Mouse (Mus musculus) urinary bladder, adult 18-20 months (tissue): ENCODE data around the gene Tspo.

Experiments used
- DNase-seq, 2 experiments: peaks; one replicate each; pipeline ENCODE4 v3.0.0; 2022; ENCODE audit warnings: low spot score in 2 of 2, mixed read lengths in 2 of 2

Gene Tspo

DNA sequence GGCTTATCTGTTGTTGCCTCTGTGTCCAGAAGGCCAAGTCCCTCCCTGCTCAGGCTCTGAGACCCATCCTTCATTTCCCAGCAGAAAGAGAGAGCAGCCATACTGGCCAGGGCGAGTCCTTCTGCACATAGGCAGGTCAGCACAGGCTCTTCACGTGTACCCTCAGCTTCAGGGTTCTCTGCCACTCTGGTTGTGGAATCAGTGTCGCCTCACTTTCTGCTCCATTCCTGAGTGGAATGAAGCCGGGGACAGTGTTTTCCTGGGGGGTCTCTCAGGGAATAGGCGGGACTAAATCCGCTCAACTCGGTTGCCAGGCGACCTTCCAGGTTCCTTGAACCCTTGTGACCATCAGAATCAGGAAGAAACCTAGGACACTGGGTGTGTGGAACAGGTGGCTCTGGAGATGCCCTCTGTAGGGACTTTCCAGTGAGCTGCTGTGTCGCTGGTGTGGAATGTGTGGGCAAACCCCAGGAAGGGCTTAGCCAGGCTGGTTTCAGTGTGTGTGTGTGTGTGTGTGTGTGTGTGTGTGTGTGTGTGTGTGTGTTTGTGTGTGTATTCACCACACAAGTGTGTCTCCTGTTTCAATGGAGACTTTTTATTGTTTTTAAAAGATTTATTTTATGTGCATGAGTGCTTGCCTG, 21.6 kb upstream of the Tspo start:
- peak in 1 of 2 experiments; percentile 27 for DNase-seq

- no peak for DNase-seq
These were observed 17.4 kb upstream of the Tspo start for GRCm38 (mm10) chr15:83546029-83546428.

DNA sequence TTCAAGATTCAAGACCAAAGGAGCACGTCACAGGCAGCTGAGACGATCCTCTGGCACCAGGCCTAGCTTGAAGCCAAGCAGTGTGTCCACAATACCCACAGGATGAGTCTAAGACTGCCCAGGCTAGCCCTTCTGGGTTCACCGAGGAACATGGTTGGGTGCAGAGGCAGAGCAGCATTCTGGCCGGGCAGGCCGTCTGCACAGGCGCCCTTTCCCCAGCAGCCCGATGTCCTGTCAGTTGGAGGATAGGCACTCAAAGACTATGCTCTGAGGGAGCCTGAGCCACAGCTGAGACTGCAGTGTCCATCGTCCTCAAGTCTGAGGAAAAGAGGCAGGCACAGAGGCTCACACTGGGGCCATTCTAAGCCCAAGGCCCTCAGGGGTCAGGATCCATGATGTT, 16.2 kb upstream of the Tspo start:
- no peak for DNase-seq

GRCm38 (mm10) chr15:83550137-83550536, 13.3 kb upstream of the Tspo start:
- no peak for DNase-seq

- no peak for DNase-seq
These were observed 9.6 kb upstream of the Tspo start for GRCm38 (mm10) chr15:83553831-83554230.

DNA sequence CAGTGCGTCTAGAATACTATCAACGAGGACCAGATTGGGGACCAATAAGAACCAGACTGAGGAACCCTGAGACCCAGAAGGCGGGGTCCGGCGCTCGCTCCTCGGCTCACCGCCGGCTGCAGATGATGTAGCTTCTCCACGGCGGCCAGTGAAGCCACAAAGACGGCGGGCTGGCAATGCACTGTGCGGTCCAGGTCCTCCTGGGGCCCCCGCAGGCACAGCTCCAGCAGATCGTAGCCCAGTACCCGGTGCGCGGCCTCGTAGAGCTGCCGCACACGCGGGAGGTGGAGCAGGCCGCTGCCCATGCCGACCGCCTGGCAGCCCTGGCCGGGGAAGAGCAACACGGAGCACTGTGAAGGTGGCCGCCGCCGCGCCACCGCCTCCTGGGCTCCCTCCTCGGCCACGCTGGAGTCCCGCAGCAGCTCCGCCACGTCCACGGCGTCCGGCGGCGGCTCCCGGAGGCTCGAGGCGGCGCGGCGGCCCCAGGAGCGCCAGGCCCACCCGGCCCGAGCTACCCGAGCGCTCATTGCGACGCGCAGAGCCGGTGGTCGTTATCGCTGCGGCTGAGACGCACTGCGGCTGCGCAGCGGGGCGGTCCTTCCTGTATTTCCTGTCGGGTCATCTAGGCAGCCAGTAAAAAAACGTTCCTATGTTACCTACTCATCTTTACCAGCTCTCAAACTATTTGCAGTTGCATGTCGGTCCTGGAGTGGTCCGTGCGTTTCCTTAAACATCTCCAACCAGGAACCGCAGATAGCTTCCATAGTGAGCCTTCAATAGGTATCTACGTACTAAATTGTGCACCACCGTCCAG, 8.0 kb upstream of the Tspo start:
- DNase-seq: peak; percentile 72 to 77

GRCm38 (mm10) chr15:83560941-83561477, 2.4 kb upstream of the Tspo start:
- no peak for DNase-seq

DNA sequence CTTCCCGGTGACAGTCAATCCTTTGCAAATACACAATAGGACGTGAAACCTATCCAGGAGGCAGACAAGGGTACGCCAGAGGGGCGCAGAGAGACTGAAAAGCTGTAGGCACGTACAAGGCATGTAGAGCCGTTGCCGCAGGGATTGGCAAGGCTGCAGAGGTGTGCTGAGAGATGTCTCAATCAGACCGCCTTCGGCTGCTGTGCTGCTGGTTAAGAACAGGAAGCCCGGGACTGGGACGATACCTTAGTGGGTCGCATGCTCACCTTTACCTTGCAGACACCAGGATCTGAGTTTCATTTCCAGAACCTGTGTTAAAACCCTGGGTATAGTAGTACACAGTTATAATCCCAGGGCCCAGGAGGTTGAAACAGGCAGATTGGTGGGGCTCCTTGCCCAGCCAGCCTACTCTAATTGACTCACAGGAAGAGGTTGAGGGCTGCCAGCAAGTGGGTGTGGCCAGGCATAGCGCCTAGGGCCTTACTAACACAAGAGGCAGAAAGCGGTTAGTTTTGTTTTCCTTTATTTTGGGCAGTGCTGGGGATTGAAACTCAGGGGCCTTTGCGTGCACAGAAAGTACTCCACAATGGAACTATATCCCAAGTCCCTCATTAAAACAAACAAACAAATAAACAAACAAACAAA, 644 bp upstream of the Tspo start:
- peak; percentile 56 to 87 for DNase-seq

GRCm38 (mm10) chr15:83563857-83564651, 662 bp downstream of the Tspo start:
- DNase-seq: peak; percentile 37 to 55

- peak in 1 of 2 experiments; percentile 76 for DNase-seq
These were observed 2.0 kb downstream of the Tspo start for GRCm38 (mm10) chr15:83565434-83565833.

DNA sequence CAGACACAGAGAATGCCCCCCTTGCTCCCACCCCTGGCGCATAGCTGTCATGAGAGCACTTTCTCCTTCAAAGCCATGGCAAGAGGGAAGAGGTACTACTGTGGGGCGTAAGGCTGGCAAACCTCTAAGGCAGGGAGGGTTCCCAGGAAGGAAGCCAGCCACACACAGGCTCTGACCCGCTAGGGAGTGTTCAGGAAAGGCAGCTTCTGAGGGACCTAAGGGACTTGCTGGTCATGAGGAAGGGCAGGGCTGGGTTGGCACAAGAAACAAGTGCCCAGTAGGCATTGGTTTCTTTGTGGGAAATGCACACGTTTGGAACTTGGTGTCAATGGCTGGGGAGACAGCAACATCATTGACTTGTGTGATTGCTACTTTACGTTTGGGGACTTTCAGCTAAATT, 2.6 kb downstream of the Tspo start:
- DNase-seq: no peak

GRCm38 (mm10) chr15:83567728-83568127, 4.3 kb downstream of the Tspo start:
- DNase-seq: no peak

DNA sequence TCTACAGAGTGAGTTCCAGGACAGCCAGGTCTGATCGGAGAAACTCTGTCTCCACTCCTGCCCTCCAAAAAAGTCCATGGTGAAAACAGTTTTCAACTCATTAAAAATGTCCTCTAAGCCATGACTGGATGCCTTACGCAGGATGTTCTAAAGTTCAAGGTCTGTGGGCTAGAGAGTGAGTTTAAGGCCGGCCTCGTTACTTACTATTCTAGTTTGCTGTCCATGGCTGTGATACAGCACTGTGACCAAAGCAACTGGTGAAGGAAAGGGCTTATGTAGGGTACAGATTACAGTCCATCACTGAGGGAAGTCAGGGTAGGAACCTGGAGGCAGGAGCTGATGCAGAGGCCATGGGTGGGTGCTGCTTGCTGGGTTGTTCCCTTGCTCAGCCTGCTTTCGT, 5.2 kb downstream of the Tspo start:
- DNase-seq: no peak

GRCm38 (mm10) chr15:83569682-83570081, 6.3 kb downstream of the Tspo start:
- no peak for DNase-seq

DNA sequence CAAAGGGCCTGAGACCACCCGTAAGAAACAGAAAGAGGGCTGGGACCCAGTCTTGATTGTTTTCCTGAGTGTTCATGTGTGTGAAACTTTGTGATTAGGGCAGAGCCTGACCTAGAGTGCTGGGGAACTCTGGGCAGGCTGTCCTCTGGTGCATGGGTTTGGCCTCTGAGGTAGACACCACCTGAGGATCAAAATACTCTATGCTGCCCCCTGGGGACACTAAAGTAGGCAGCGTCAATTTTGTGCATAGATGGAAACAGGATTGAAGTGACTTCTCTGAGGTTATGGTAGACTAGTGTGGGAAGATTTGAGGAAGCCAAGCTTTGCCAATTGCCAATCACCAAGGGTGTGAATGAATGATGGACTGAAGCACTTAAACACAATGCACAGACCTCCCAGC, 7.2 kb downstream of the Tspo start:
- no peak for DNase-seq

DNA sequence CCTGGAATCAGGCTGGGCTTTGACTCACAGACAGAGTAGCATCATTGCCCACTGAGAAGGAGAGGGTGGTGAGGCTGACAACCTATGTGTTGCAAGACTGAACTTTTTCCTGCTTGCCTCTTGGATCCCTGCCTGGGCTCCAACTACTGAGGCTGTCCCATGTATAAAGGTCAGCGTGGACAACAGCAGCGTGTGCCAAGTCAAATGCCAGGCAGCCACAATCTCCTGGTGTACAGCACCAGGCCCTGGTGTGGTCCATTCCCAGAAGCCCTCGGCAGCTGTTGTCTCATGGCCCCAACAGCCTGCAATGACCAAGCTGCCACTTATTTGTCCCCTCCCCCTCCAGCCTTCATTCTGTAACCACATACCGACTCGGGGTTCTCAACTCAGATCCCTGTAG, 8.2 kb downstream of the Tspo start:
- no peak for DNase-seq

DNA sequence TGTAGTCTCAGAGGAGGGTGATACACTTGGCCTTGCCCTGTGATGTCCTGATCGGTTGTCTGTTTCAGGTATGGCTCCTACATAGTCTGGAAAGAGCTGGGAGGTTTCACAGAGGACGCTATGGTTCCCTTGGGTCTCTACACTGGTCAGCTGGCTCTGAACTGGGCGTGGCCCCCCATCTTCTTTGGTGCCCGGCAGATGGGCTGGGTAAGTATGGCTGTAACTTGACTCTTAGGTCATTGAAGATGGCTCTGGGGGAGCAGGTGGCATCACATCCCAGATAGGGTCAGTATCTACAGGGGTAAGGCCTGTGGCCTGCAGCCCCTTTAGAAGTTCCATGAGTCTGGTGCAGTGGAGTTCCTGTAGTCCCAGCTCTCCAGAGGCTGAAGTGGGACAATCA, 8.7 kb downstream of the Tspo start:
- no peak for DNase-seq

DNA sequence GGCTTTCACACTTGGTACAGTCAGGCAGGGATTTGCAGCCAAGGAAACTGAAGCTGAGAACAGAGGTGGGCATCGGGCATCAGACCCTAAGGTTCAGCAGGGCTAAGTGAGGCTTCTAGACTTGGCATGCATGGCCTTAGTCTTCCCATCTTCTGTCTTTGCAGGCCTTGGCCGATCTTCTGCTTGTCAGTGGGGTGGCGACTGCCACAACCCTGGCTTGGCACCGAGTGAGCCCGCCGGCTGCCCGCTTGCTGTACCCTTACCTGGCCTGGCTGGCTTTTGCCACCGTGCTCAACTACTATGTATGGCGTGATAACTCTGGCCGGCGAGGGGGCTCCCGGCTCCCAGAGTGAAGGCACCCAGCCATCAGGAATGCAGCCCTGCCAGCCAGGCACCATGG, 10.2 kb downstream of the Tspo start:
- DNase-seq: no peak

DNA sequence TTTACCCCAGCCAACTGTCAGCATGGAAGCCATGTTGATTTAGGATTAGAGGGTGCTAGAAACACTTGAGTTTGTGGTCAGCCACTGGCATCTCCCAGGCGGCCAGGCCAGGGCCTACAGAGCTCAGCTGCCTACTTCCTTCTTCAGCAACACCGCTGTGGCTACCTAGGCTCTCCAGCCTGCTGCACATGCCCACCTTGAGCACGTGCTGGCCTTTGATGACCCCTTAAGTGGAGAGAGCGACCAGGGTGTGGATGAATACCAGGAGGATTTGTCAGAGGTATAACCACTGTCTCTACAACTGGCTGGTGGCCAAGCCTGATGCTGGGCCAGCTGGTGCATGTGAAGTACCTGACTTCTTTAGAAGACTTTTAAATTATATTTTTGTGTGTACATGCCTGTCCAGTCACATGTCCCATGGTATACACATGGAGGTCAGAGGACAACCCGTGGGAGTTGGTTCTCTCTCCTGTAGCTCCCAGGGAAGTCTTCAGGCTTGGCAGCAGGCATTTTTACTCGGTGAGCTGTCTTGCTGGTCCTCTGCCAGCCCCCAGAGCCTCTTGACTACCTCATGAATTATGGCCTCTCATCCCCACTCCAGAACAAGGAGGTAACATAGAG, 11.4 kb downstream of the Tspo start:
- peak in 1 of 2 experiments; percentile 58 for DNase-seq

- DNase-seq: no peak
These were observed 12.2 kb downstream of the Tspo start for GRCm38 (mm10) chr15:83575543-83575942.

DNA sequence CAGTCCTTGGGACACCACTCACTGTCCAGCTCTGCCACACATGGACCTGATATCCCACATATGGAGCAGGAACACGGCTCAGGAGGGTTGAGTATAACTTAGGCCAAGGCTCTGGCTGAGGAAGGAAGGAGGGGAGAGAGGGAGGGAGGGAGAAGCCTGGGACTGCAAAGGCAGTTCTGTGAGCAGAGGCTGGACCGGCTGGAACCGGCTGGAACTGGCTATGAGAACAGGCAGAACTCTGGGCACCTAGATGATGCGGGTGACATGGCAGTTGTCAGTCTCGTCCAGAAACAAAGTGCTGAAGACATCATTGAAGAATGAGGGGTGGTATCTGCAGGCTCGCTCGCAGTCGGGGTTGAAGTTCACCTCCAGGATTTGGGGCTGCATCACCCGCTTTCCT, 13.3 kb downstream of the Tspo start:
- no peak for DNase-seq
